Mouse (Mus musculus) lung, postnatal 36 days (tissue): ENCODE measurements around the gene Cse1l.

Source experiments
- DNase-seq: peaks from one replicate; pipeline ENCODE4 v3.0.0; 2022; ENCODE audit warnings: mixed read lengths

Cse1l gene

GRCm38 (mm10) chr2:166903719-166904282, 2.0 kb upstream of the Cse1l start:
- DNase-seq, result no peak

GRCm38 (mm10) chr2:166906523-166907182, 813 bp downstream of the Cse1l start:
- DNase-seq, result peak; percentile 11

- DNase-seq, result no peak
Observed at GRCm38 (mm10) chr2:166909729-166910128, 3.9 kb downstream of the Cse1l start.

- no peak for DNase-seq
Observed at GRCm38 (mm10) chr2:166910536-166910935, 4.7 kb downstream of the Cse1l start.

GRCm38 (mm10) chr2:166923971-166924370, 18.1 kb downstream of the Cse1l start:
- no peak for DNase-seq

GRCm38 (mm10) chr2:166933943-166934342, 28.1 kb downstream of the Cse1l start:
- DNase-seq, result no peak

GRCm38 (mm10) chr2:166934416-166934815, 28.6 kb downstream of the Cse1l start:
- peak; percentile 14 for DNase-seq

- DNase-seq, result peak; percentile 64
Observed at GRCm38 (mm10) chr2:166935582-166935981, 29.7 kb downstream of the Cse1l start.

- no peak for DNase-seq
Observed at GRCm38 (mm10) chr2:166936166-166936565, 30.3 kb downstream of the Cse1l start.

GRCm38 (mm10) chr2:166943146-166943545, 37.3 kb downstream of the Cse1l start:
- DNase-seq, result no peak

GRCm38 (mm10) chr2:166944346-166944745, 38.5 kb downstream of the Cse1l start:
- no peak for DNase-seq

GRCm38 (mm10) chr2:166945456-166945855, 39.6 kb downstream of the Cse1l start:
- peak; percentile 15 for DNase-seq

- no peak for DNase-seq
Observed at GRCm38 (mm10) chr2:166948246-166948645, 42.4 kb downstream of the Cse1l start.

GRCm38 (mm10) chr2:166948936-166949335, 43.1 kb downstream of the Cse1l start:
- no peak for DNase-seq

GRCm38 (mm10) chr2:166950853-166951648, 45.2 kb downstream of the Cse1l start:
- no peak for DNase-seq

- no peak for DNase-seq
Observed at GRCm38 (mm10) chr2:166952151-166952550, 46.3 kb downstream of the Cse1l start.

GRCm38 (mm10) chr2:166956805-166957204, 51.0 kb downstream of the Cse1l start:
- peak; percentile 86 for DNase-seq

- DNase-seq, result peak; percentile 14
Observed at GRCm38 (mm10) chr2:166960648-166961330, 54.9 kb downstream of the Cse1l start.

- no peak for DNase-seq
Observed at GRCm38 (mm10) chr2:166963257-166963656, 57.4 kb downstream of the Cse1l start.

- no peak for DNase-seq
Observed at GRCm38 (mm10) chr2:166964773-166965172, 58.9 kb downstream of the Cse1l start.

- no peak for DNase-seq
Observed at GRCm38 (mm10) chr2:166973153-166973552, 67.3 kb downstream of the Cse1l start.

- no peak for DNase-seq
Observed at GRCm38 (mm10) chr2:166974177-166974872, 68.5 kb downstream of the Cse1l start.

GRCm38 (mm10) chr2:166976356-166976755, 70.5 kb downstream of the Cse1l start:
- peak; percentile 53 for DNase-seq
